Mouse (Mus musculus): ENCODE data around the gene Inpp5d. TPM values are rescaled to one million over a fixed set of nuclear protein-coding genes. Genes with fewer than 3 reads are reported as not detected.

Inpp5d gene
- polyA plus RNA-seq, 1 experiment from 2014 or later, result 4.3 TPM

- Histone ChIP-seq H3K27me3 (ENCODE audit: control insufficient read depth, insufficient read depth, low read length) (no peaks in the 10 kb centered on the region), H3K36me3 (ENCODE audit: control insufficient read depth, insufficient read depth, low read length) (no peaks in the 10 kb centered on the region), H3K4me2 (no peak overlapping the region), H3K9me3 (replicated peaks; ENCODE audit: control insufficient read depth, low read length) (no peaks in the 10 kb centered on the region), H3K9ac (ENCODE audit: low read depth, low read length) (no peak overlapping the region), H3K4me1 (ENCODE audit: control insufficient read depth, insufficient read depth, low read length) (no peaks in the 10 kb centered on the region; the same call in 1 of the 2 replicates), H3K4me3 (ENCODE audit: low read depth, low read length) (no peak overlapping the region), H3K27ac (ENCODE audit: low read depth, low read length) (no peak overlapping the region)
- 49% methylated on average over 3 of the region's 3 CpGs for WGBS (ENCODE audit: insufficient replicate concordance)
- ATAC-seq (replicated peaks; ENCODE audit: insufficient number of reproducible peaks, low FRiP score, low TSS enrichment), result no peak
Measured at GRCm38 (mm10) chr1:87594261-87594660, 25.9 kb upstream of the Inpp5d start.

GRCm38 (mm10) chr1:87594671-87595070, 25.4 kb upstream of the Inpp5d start:
- ATAC-seq (replicated peaks; ENCODE audit: insufficient number of reproducible peaks, low FRiP score, low TSS enrichment), result no peak
- 89% methylated on average over 10 of the region's 10 CpGs for WGBS (ENCODE audit: insufficient replicate concordance)
- Histone ChIP-seq H3K4me3 (ENCODE audit: low read depth, low read length) (no peak overlapping the region), H3K4me1 (ENCODE audit: control insufficient read depth, insufficient read depth, low read length) (no peaks in the 10 kb centered on the region; the same call in 1 of the 2 replicates), H3K36me3 (ENCODE audit: control insufficient read depth, insufficient read depth, low read length) (no peaks in the 10 kb centered on the region), H3K4me2 (no peak overlapping the region), H3K9me3 (replicated peaks; ENCODE audit: control insufficient read depth, low read length) (no peaks in the 10 kb centered on the region), H3K9ac (ENCODE audit: low read depth, low read length) (no peak overlapping the region), H3K27me3 (ENCODE audit: control insufficient read depth, insufficient read depth, low read length) (no peaks in the 10 kb centered on the region), H3K27ac (ENCODE audit: low read depth, low read length) (no peak overlapping the region)

GRCm38 (mm10) chr1:87600533-87600932, 19.6 kb upstream of the Inpp5d start:
- Histone ChIP-seq H3K4me3 (ENCODE audit: low read depth, low read length) (no peak overlapping the region), H3K4me2 (no peak overlapping the region), H3K27me3 (ENCODE audit: control insufficient read depth, insufficient read depth, low read length) (no peaks in the 10 kb centered on the region), H3K9ac (ENCODE audit: low read depth, low read length) (no peak overlapping the region), H3K4me1 (ENCODE audit: control insufficient read depth, insufficient read depth, low read length) (no peaks in the 10 kb centered on the region), H3K9me3 (replicated peaks; ENCODE audit: control insufficient read depth, low read length) (no peaks in the 10 kb centered on the region), H3K36me3 (ENCODE audit: control insufficient read depth, insufficient read depth, low read length) (no peaks in the 10 kb centered on the region), H3K27ac (ENCODE audit: low read depth, low read length) (no peak overlapping the region)
- WGBS (ENCODE audit: insufficient replicate concordance), result 74% methylated on average over 7 of the region's 7 CpGs
- no peak for ATAC-seq (replicated peaks; ENCODE audit: insufficient number of reproducible peaks, low FRiP score, low TSS enrichment)

- no peaks in the 10 kb centered on the region for H3K27me3 ChIP-seq (ENCODE audit: control insufficient read depth, insufficient read depth, low read length)
- 58% methylated on average over 2 of the region's 2 CpGs for WGBS (ENCODE audit: insufficient replicate concordance)
Measured at GRCm38 (mm10) chr1:87601801-87602200, 18.3 kb upstream of the Inpp5d start.

GRCm38 (mm10) chr1:87603389-87603788, 16.7 kb upstream of the Inpp5d start:
- Histone ChIP-seq H3K4me3 (ENCODE audit: low read depth, low read length) (no peak overlapping the region), H3K27ac (ENCODE audit: low read depth, low read length) (no peak overlapping the region), H3K27me3 (ENCODE audit: control insufficient read depth, insufficient read depth, low read length) (no peaks in the 10 kb centered on the region), H3K9ac (ENCODE audit: low read depth, low read length) (no peak overlapping the region), H3K9me3 (replicated peaks; ENCODE audit: control insufficient read depth, low read length) (no peaks in the 10 kb centered on the region), H3K36me3 (ENCODE audit: control insufficient read depth, insufficient read depth, low read length) (no peaks in the 10 kb centered on the region), H3K4me1 (ENCODE audit: control insufficient read depth, insufficient read depth, low read length) (no peaks in the 10 kb centered on the region), H3K4me2 (no peak overlapping the region)
- ATAC-seq (replicated peaks; ENCODE audit: insufficient number of reproducible peaks, low FRiP score, low TSS enrichment), result no peak
- WGBS (ENCODE audit: insufficient replicate concordance), result 87% methylated on average over 5 of the region's 5 CpGs

More at GRCm38 (mm10) chr1:87601801-87602200, 18.3 kb upstream of the Inpp5d start:
- ATAC-seq (replicated peaks; ENCODE audit: insufficient number of reproducible peaks, low FRiP score, low TSS enrichment), result no peak
- Histone ChIP-seq H3K4me3 (ENCODE audit: low read depth, low read length) (no peak overlapping the region), H3K9ac (ENCODE audit: low read depth, low read length) (no peak overlapping the region), H3K36me3 (ENCODE audit: control insufficient read depth, insufficient read depth, low read length) (no peaks in the 10 kb centered on the region), H3K9me3 (replicated peaks; ENCODE audit: control insufficient read depth, low read length) (no peaks in the 10 kb centered on the region), H3K4me2 (no peak overlapping the region), H3K27ac (ENCODE audit: low read depth, low read length) (no peak overlapping the region), H3K4me1 (ENCODE audit: control insufficient read depth, insufficient read depth, low read length) (no peaks in the 10 kb centered on the region)

- H3K4me2 ChIP-seq, result no peak overlapping the region
- 78% methylated on average over 2 of the region's 2 CpGs for WGBS (ENCODE audit: insufficient replicate concordance)
- no peak overlapping the region for H3K27ac ChIP-seq (ENCODE audit: low read depth, low read length)
- no peak overlapping the region for H3K9ac ChIP-seq (ENCODE audit: low read depth, low read length)
- peaks cover 2% of the 10 kb centered on the region; the same call in 1 of the 2 replicates for H3K27me3 ChIP-seq (ENCODE audit: control insufficient read depth, insufficient read depth, low read length)
- H3K9me3 ChIP-seq (replicated peaks; ENCODE audit: control insufficient read depth, low read length), result no peaks in the 10 kb centered on the region
- no peaks in the 10 kb centered on the region for H3K36me3 ChIP-seq (ENCODE audit: control insufficient read depth, insufficient read depth, low read length)
- no peak overlapping the region for H3K4me3 ChIP-seq (ENCODE audit: low read depth, low read length)
- H3K4me1 ChIP-seq (ENCODE audit: control insufficient read depth, insufficient read depth, low read length), result no peaks in the 10 kb centered on the region
- ATAC-seq (replicated peaks; ENCODE audit: insufficient number of reproducible peaks, low FRiP score, low TSS enrichment), result no peak
Measured at GRCm38 (mm10) chr1:87605296-87605695, 14.8 kb upstream of the Inpp5d start.

GRCm38 (mm10) chr1:87607385-87608091, 12.6 kb upstream of the Inpp5d start:
- Histone ChIP-seq H3K4me1 (ENCODE audit: control insufficient read depth, insufficient read depth, low read length) (no peaks in the 10 kb centered on the region), H3K9ac (ENCODE audit: low read depth, low read length) (no peak overlapping the region), H3K4me3 (ENCODE audit: low read depth, low read length) (no peak overlapping the region), H3K27me3 (ENCODE audit: control insufficient read depth, insufficient read depth, low read length) (peaks cover 2% of the 10 kb centered on the region; the same call in 1 of the 2 replicates), H3K4me2 (no peak overlapping the region), H3K36me3 (ENCODE audit: control insufficient read depth, insufficient read depth, low read length) (no peaks in the 10 kb centered on the region), H3K9me3 (replicated peaks; ENCODE audit: control insufficient read depth, low read length) (no peaks in the 10 kb centered on the region), H3K27ac (ENCODE audit: low read depth, low read length) (no peak overlapping the region)
- ATAC-seq (replicated peaks; ENCODE audit: insufficient number of reproducible peaks, low FRiP score, low TSS enrichment), result no peak
- WGBS (ENCODE audit: insufficient replicate concordance), result 71% methylated on average over 21 of the region's 21 CpGs

- 34% methylated on average over 7 of the region's 7 CpGs for WGBS (ENCODE audit: insufficient replicate concordance)
- ATAC-seq (replicated peaks; ENCODE audit: insufficient number of reproducible peaks, low FRiP score, low TSS enrichment), result no peak
Measured at GRCm38 (mm10) chr1:87608416-87609046, 11.6 kb upstream of the Inpp5d start.

More at GRCm38 (mm10) chr1:87608416-87609046, 11.6 kb upstream of the Inpp5d start:
- no peaks in the 10 kb centered on the region for H3K9me3 ChIP-seq (replicated peaks; ENCODE audit: control insufficient read depth, low read length)
- no peaks in the 10 kb centered on the region for H3K4me1 ChIP-seq (ENCODE audit: control insufficient read depth, insufficient read depth, low read length)
- no peaks in the 10 kb centered on the region for H3K36me3 ChIP-seq (ENCODE audit: control insufficient read depth, insufficient read depth, low read length)
- H3K4me2 ChIP-seq, result no peak overlapping the region
- no peak overlapping the region for H3K9ac ChIP-seq (ENCODE audit: low read depth, low read length)
- no peak overlapping the region for H3K4me3 ChIP-seq (ENCODE audit: low read depth, low read length)
- H3K27ac ChIP-seq (ENCODE audit: low read depth, low read length), result no peak overlapping the region
- peaks cover 2% of the 10 kb centered on the region; the same call in 1 of the 2 replicates for H3K27me3 ChIP-seq (ENCODE audit: control insufficient read depth, insufficient read depth, low read length)
